Mouse (Mus musculus): ENCODE measurements around the gene Atg7. TPM values are rescaled to one million over a fixed set of nuclear protein-coding genes. Genes with fewer than 3 reads are reported as not detected.

The Atg7 gene
- total and polyA plus RNA-seq, 2 experiments: 18.8 to 31.7 TPM

DNA sequence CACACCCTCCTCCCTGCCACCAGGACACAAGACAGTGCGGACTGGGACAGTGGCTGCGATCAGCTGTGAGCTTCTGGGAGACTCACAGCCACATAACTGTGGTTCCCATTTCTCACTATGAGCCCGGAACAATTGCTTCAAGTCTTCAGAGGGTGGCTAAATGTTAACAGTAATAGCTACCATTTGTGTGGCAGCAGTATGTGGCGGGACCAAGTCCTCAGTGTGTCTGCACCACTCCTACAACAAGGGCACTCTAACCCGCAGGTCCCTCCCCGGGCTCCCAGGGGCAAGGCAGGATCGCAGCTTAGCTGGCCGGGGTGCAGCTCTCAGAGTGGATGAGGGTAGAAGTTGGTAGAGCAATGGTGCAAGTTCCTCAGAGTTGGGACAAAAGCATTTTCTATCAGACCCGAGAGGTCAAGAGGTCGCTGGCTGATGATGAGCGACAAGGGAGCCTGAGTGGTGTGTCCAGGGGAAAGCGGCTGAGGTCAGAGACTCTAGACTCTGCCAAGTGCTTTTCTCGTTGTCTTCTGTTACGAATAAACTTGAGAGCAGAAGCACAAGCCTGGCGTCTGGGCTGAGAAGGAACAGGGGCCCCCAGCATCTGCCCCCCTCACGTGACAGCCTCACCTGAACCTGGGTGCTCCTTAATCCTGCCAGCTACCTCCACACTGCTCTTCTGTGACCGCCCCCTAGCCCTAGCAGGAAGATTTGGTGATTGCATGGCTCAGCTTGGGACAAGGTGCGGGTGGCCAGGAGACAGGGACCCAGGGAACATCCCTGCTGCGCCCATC is 231.4 kb downstream of the Atg7 start:
- TF ChIP-seq CTCF (IDR thresholded peaks at IDR 0.05; ENCODE audit: low read depth, low read length): no peak
- no peak for TF ChIP-seq POLR2A (IDR thresholded peaks at IDR 0.05; ENCODE audit: extremely low read depth, insufficient read depth, low read length)
- 15% methylated on average over 19 of the region's 19 CpGs for WGBS
- peak; percentile 59 for DNase-seq (ENCODE audit: extremely low read depth, low read depth, low spot score)

DNA sequence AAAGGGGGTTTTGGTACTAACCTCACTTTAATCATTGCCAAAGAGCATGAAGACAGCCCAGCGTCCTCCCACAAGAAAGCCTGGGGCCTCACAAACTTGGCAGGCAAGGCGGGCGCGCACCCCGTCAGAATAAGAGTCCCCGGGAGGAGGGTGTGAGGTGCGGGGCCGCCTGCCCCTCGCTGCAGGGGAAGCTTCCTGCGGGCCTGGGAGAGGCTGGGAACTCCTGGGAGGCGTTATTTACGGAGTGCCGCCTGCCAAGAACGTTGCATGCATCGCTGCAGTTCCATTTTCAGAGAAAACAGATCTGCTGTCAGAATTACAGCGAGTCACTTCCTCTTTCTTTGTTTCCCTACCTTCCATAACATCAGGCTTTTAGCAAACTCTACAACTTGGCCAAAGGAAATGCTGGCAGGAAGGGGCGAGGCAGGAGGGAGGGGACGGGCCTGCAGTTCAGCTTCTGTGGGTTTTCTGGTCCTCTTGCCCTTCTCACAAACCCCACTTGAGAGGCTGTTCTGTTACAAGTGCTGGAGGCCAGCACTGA is 232.2 kb downstream of the Atg7 start:
- Histone ChIP-seq H3K27me3 (ENCODE audit: control insufficient read depth, insufficient read depth, low read length) (no peaks in the 10 kb centered on the region), H3K36me3 (ENCODE audit: control insufficient read depth, insufficient read depth, low read length) (no peaks in the 10 kb centered on the region), H3K79me2 (ENCODE audit: control insufficient read depth, insufficient read depth, low read length) (peaks cover 53% of the 10 kb centered on the region), H3K27ac (replicated peaks; ENCODE audit: insufficient read depth, low read depth, low read length) (peak overlapping the region; percentile 90), H3K9ac (ENCODE audit: low read depth, low read length) (peak overlapping the region; percentile 10), H3K4me3 (ENCODE audit: insufficient read depth, low read depth, low read length) (peak overlapping the region; percentile 54), H3K4me1 (ENCODE audit: control insufficient read depth, insufficient read depth, low read length) (peaks cover 49% of the 10 kb centered on the region)
- TF ChIP-seq CTCF (IDR thresholded peaks at IDR 0.05; ENCODE audit: low read depth, low read length) (no peak), POLR2A (IDR thresholded peaks at IDR 0.05; ENCODE audit: extremely low read depth, insufficient read depth, low read length) (no peak)
- DNase-seq (ENCODE audit: extremely low read depth, low read depth, low spot score): peak; percentile 75
- WGBS: 2% methylated on average over 18 of the region's 18 CpGs

More for the DNA sequence above, 231.4 kb downstream of the Atg7 start:
- peak overlapping the region; percentile 90 for H3K27ac ChIP-seq (replicated peaks; ENCODE audit: insufficient read depth, low read depth, low read length)
- H3K4me3 ChIP-seq (ENCODE audit: insufficient read depth, low read depth, low read length): peak overlapping the region; percentile 54
- H3K27me3 ChIP-seq (ENCODE audit: control insufficient read depth, insufficient read depth, low read length): no peaks in the 10 kb centered on the region
- no peaks in the 10 kb centered on the region for H3K36me3 ChIP-seq (ENCODE audit: control insufficient read depth, insufficient read depth, low read length)
- peak overlapping the region; percentile 74 for H3K9ac ChIP-seq (ENCODE audit: low read depth, low read length)
- peaks cover 57% of the 10 kb centered on the region for H3K79me2 ChIP-seq (ENCODE audit: control insufficient read depth, insufficient read depth, low read length)
- H3K4me1 ChIP-seq (ENCODE audit: control insufficient read depth, insufficient read depth, low read length): peaks cover 42% of the 10 kb centered on the region

- no peaks in the 10 kb centered on the region for H3K36me3 ChIP-seq (ENCODE audit: control insufficient read depth, insufficient read depth, low read length)
- WGBS: 29% methylated on average over 4 of the region's 4 CpGs
These were observed 233.1 kb downstream of the Atg7 start for GRCm38 (mm10) chr6:114876033-114876432.

GRCm38 (mm10) chr6:114876546-114876945 is 233.6 kb downstream of the Atg7 start:
- DNase-seq (ENCODE audit: extremely low read depth, low read depth, low spot score): peak; percentile 65
- Histone ChIP-seq H3K79me2 (ENCODE audit: control insufficient read depth, insufficient read depth, low read length) (peaks cover 49% of the 10 kb centered on the region; the same call in 1 of the 2 replicates), H3K4me3 (ENCODE audit: insufficient read depth, low read depth, low read length) (no peak overlapping the region), H3K9ac (ENCODE audit: low read depth, low read length) (peak overlapping the region; percentile 20; the same call in 1 of the 2 replicates), H3K27ac (replicated peaks; ENCODE audit: insufficient read depth, low read depth, low read length) (peak overlapping the region; percentile 90), H3K4me1 (ENCODE audit: control insufficient read depth, insufficient read depth, low read length) (peaks cover 57% of the 10 kb centered on the region), H3K36me3 (ENCODE audit: control insufficient read depth, insufficient read depth, low read length) (no peaks in the 10 kb centered on the region), H3K27me3 (ENCODE audit: control insufficient read depth, insufficient read depth, low read length) (no peaks in the 10 kb centered on the region)
- WGBS: 29% methylated on average over 6 of the region's 6 CpGs
- no peak for TF ChIP-seq POLR2A (IDR thresholded peaks at IDR 0.05; ENCODE audit: extremely low read depth, insufficient read depth, low read length)

More at GRCm38 (mm10) chr6:114876033-114876432, 233.1 kb downstream of the Atg7 start:
- DNase-seq (ENCODE audit: extremely low read depth, low read depth, low spot score): no peak
- TF ChIP-seq CTCF (IDR thresholded peaks at IDR 0.05; ENCODE audit: low read depth, low read length) (no peak), POLR2A (IDR thresholded peaks at IDR 0.05; ENCODE audit: extremely low read depth, insufficient read depth, low read length) (no peak)
- Histone ChIP-seq H3K4me3 (ENCODE audit: insufficient read depth, low read depth, low read length) (no peak overlapping the region), H3K79me2 (ENCODE audit: control insufficient read depth, insufficient read depth, low read length) (peaks cover 53% of the 10 kb centered on the region), H3K9ac (ENCODE audit: low read depth, low read length) (peak overlapping the region; percentile 20), H3K27me3 (ENCODE audit: control insufficient read depth, insufficient read depth, low read length) (no peaks in the 10 kb centered on the region), H3K4me1 (ENCODE audit: control insufficient read depth, insufficient read depth, low read length) (peaks cover 57% of the 10 kb centered on the region), H3K27ac (replicated peaks; ENCODE audit: insufficient read depth, low read depth, low read length) (peak overlapping the region; percentile 90)

- TF ChIP-seq CTCF (IDR thresholded peaks at IDR 0.05; ENCODE audit: low read depth, low read length): no peak
- TF ChIP-seq POLR2A (IDR thresholded peaks at IDR 0.05; ENCODE audit: extremely low read depth, insufficient read depth, low read length): no peak
- Histone ChIP-seq H3K79me2 (ENCODE audit: control insufficient read depth, insufficient read depth, low read length) (peaks cover 53% of the 10 kb centered on the region), H3K9ac (ENCODE audit: low read depth, low read length) (peak overlapping the region; percentile 56), H3K36me3 (ENCODE audit: control insufficient read depth, insufficient read depth, low read length) (no peaks in the 10 kb centered on the region), H3K27me3 (ENCODE audit: control insufficient read depth, insufficient read depth, low read length) (no peaks in the 10 kb centered on the region), H3K4me1 (ENCODE audit: control insufficient read depth, insufficient read depth, low read length) (peaks cover 60% of the 10 kb centered on the region), H3K4me3 (ENCODE audit: insufficient read depth, low read depth, low read length) (peak overlapping the region; percentile 42; the same call in 1 of the 2 replicates), H3K27ac (replicated peaks; ENCODE audit: insufficient read depth, low read depth, low read length) (peak overlapping the region; percentile 90)
- WGBS: 14% methylated on average over 19 of the region's 19 CpGs
- DNase-seq (ENCODE audit: extremely low read depth, low read depth, low spot score): peak; percentile 86
These were observed 236.1 kb downstream of the Atg7 start for GRCm38 (mm10) chr6:114878841-114879520.
